Mouse (Mus musculus): ENCODE results near the gene Nhsl2. TPM values are rescaled to one million over a fixed set of nuclear protein-coding genes. Genes with fewer than 3 reads are reported as not detected.

Nhsl2 gene
- total and polyA plus RNA-seq, 2 experiments = 0.27 to 0.46 TPM

DNA sequence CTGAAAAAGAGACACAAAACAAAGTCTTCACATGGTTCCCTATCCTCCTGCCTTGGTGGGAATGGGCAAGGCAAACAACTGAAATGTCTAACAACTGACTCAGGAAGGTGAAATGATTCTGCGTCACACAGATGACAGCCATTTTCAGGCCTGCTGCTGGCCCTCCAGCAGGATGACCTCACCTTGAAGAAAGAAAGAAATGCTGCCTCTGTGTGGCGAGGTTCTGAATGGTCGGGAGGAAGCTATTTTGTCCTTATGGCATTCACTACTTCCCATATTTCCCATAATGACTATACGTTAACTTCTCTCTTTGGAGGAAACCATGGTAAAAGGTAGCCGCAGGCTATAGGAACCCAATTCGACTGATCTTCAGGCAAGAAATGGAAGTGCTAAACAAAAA lies 217.9 kb downstream of the Nhsl2 start:
- Histone ChIP-seq H3K27me3 (ENCODE audit: control insufficient read depth, insufficient read depth, low read length) (peaks cover 3% of the 10 kb centered on the region; the same call in 1 of the 2 replicates), H3K4me3 (ENCODE audit: insufficient read depth, low read depth, low read length) (no peak overlapping the region), H3K4me1 (ENCODE audit: control insufficient read depth, insufficient read depth, low read length) (no peaks in the 10 kb centered on the region; the same call in 1 of the 2 replicates), H3K9ac (ENCODE audit: low read depth, low read length) (no peak overlapping the region), H3K79me2 (ENCODE audit: control insufficient read depth, insufficient read depth, low read length) (no peaks in the 10 kb centered on the region), H3K36me3 (ENCODE audit: control insufficient read depth, insufficient read depth, low read length) (no peaks in the 10 kb centered on the region), H3K27ac (replicated peaks; ENCODE audit: insufficient read depth, low read depth, low read length) (no peak overlapping the region)
- DNase-seq (ENCODE audit: extremely low read depth, low read depth, low spot score) = no peak
- TF ChIP-seq POLR2A (IDR thresholded peaks at IDR 0.05; ENCODE audit: extremely low read depth, insufficient read depth, low read length) = no peak
- no peak for TF ChIP-seq CTCF (IDR thresholded peaks at IDR 0.05; ENCODE audit: low read depth, low read length)
- 86% methylated on average over 6 of the region's 6 CpGs for WGBS

DNA sequence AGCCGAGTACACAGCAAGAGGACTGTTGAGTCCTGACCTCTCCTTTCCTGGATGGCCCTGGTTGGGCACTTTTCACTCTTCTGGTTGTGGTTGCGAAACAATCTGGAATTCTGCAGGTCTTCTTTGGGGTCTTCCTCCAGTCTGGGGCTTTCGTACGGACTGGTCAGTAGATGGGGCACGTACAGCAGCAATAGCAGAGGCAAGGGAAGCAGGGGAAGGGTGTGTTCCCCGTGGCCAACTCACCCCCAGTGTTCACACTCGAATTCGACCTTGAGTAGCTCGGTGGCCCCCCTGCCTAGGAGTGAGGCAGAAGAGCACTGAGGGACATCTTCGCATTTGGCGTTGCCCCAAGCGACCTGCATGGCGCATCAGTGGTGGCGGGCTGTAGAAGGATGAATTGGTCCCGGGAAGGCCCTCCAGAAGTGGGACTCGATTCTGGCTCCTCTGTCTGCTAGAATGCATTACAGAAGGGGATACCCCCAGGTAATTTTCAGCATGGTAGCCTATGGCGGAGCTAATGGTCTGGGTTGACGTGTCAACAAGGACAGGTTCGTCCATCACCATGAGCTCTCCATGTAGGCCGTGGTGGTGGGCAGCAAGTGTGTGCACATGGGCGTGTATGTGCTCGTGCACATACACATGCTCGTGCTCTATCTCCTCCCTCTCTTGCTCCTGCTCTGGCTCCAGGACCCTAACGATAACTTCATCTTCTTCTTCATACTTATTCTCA lies 219.8 kb downstream of the Nhsl2 start:
- H3K36me3 ChIP-seq (ENCODE audit: control insufficient read depth, insufficient read depth, low read length) = no peaks in the 10 kb centered on the region
- H3K9ac ChIP-seq (ENCODE audit: low read depth, low read length) = no peak overlapping the region
- H3K79me2 ChIP-seq (ENCODE audit: control insufficient read depth, insufficient read depth, low read length) = no peaks in the 10 kb centered on the region
- H3K4me1 ChIP-seq (ENCODE audit: control insufficient read depth, insufficient read depth, low read length) = no peaks in the 10 kb centered on the region
- H3K4me3 ChIP-seq (ENCODE audit: insufficient read depth, low read depth, low read length) = no peak overlapping the region
- WGBS = 92% methylated on average over 24 of the region's 24 CpGs
- peaks cover 3% of the 10 kb centered on the region; the same call in 1 of the 2 replicates for H3K27me3 ChIP-seq (ENCODE audit: control insufficient read depth, insufficient read depth, low read length)
- DNase-seq (ENCODE audit: extremely low read depth, low read depth, low spot score) = no peak
- no peak overlapping the region for H3K27ac ChIP-seq (replicated peaks; ENCODE audit: insufficient read depth, low read depth, low read length)
- TF ChIP-seq CTCF (IDR thresholded peaks at IDR 0.05; ENCODE audit: low read depth, low read length) = no peak
- no peak for TF ChIP-seq POLR2A (IDR thresholded peaks at IDR 0.05; ENCODE audit: extremely low read depth, insufficient read depth, low read length)

DNA sequence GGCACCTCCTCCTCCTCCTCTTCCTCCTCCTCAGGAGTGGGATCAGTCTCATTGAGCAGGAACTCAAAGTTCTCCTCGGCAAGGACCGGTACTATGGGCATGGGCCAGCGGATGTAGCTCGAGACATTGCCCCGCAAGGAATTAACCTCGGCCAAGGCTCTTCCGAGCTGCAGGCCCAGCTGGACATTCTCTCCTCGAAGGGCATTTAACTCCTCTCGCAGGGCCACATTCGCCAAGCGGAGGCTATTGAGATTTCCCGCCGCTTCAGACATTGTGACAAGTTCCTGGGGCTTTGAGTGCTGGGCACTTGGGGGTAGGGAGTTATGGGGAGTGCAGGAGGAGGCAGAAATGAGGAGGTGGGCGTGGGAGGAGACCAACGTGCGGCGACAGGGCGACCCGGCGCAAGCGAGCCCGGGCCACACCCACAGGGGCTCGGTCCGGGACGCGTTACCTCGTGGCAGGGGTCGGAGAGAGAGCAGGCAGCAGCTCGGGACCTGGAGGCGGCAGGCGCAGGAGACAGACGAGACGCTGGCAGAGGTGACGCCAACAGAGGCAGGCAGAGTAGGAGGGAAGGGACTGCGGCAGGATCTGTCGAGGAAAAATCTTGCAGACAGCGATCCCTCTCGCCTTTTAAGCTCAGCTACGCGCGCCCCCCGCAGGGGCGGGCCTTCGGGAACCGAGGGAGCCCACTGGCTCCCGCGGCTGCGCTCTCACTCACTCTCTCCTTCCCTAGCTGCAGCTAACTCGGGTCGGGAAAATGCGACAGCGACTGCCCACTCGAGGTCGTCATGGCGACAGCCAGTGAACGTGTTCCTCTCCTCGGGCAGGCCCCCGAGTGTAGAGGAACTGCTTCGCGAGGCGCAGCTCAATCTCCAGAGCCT lies 221.6 kb downstream of the Nhsl2 start, which contains the start of gene Rtl5:
Gene Rtl5, minus strand, starts transcription at position 714 of the 881 bp plus-strand sequence.
- peaks cover 3% of the 10 kb centered on the region; the same call in 1 of the 2 replicates for H3K27me3 ChIP-seq (ENCODE audit: control insufficient read depth, insufficient read depth, low read length)
- no peaks in the 10 kb centered on the region for H3K79me2 ChIP-seq (ENCODE audit: control insufficient read depth, insufficient read depth, low read length)
- peak within 1 kb of the TSS; percentile 61 for H3K4me3 ChIP-seq (ENCODE audit: insufficient read depth, low read depth, low read length)
- H3K36me3 ChIP-seq (ENCODE audit: control insufficient read depth, insufficient read depth, low read length) = no peaks in the 10 kb centered on the region
- no peaks in the 10 kb centered on the region for H3K4me1 ChIP-seq (ENCODE audit: control insufficient read depth, insufficient read depth, low read length)
- TF ChIP-seq CTCF (IDR thresholded peaks at IDR 0.05; ENCODE audit: low read depth, low read length) (no peak), POLR2A (IDR thresholded peaks at IDR 0.05; ENCODE audit: extremely low read depth, insufficient read depth, low read length) (no peak)
- no peak within 1 kb of the TSS for H3K27ac ChIP-seq (replicated peaks; ENCODE audit: insufficient read depth, low read depth, low read length)
- H3K9ac ChIP-seq (ENCODE audit: low read depth, low read length) = peak within 1 kb of the TSS; percentile 49
- WGBS = 8% methylated on average over 51 of the region's 61 CpGs
- DNase-seq (ENCODE audit: extremely low read depth, low read depth, low spot score) = peak; percentile 8

DNA sequence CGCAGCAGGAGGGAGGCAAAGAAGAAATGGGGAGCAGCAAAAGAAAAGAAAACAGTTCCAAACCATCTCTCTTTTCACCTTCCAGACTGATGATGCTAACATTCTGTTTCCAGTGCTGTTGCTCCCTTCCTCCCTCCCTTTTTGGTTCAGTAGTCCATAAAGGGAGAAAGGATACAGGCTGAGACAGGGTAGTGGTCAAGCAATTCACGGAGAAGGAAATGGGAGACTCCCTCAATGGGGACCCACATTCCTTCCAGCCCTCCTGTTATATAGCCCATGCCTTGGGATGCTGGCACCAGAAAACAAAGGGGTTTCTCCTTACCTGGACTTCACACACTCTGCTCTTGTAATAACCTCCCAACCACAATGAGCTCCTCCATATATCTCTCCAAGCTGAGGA lies 222.3 kb downstream of the Nhsl2 start:
- no peak overlapping the region for H3K9ac ChIP-seq (ENCODE audit: low read depth, low read length)
- no peak for TF ChIP-seq CTCF (IDR thresholded peaks at IDR 0.05; ENCODE audit: low read depth, low read length)
- no peak for TF ChIP-seq POLR2A (IDR thresholded peaks at IDR 0.05; ENCODE audit: extremely low read depth, insufficient read depth, low read length)

DNA sequence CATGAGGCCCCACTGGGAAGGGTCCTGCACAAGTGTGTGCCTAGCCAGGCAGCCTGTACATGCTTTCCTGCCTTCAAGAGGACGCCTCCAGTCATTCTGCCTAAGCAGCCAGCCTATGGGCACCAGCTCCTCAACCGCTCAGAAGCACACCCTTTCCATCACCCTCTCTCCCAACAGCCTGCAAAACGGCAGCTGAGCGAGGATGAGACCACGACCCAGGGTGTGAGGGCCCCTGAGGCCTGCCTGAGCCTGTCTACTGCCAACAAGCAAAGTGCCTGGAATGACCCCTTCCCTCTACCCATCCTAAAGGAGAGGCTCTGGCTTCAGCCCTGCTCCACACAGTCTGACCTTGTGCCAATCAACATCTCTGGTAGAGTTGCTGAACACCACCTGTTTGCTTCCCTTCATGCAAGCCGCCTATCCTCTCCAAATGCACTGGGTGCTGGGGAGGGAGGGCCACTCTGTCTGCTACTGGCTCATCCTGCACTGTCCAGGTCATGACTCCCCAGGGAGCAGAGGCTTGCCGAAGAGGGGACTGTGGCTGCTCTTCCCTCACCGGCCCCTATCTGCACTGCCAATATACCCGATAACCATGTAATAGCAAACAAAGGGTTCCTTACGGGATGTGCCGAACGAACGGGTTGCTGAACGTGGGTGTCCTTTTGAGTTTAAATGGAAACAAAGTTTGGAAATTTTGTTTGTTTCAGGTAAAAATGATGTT lies 224.6 kb downstream of the Nhsl2 start:
- H3K27ac ChIP-seq (replicated peaks; ENCODE audit: insufficient read depth, low read depth, low read length) = no peak overlapping the region
- no peak overlapping the region for H3K9ac ChIP-seq (ENCODE audit: low read depth, low read length)
- peaks cover 3% of the 10 kb centered on the region; the same call in 1 of the 2 replicates for H3K27me3 ChIP-seq (ENCODE audit: control insufficient read depth, insufficient read depth, low read length)
- DNase-seq (ENCODE audit: extremely low read depth, low read depth, low spot score) = no peak
- TF ChIP-seq CTCF (IDR thresholded peaks at IDR 0.05; ENCODE audit: low read depth, low read length) = no peak
- no peak overlapping the region for H3K4me3 ChIP-seq (ENCODE audit: insufficient read depth, low read depth, low read length)
- WGBS = 91% methylated on average over 14 of the region's 14 CpGs
- no peaks in the 10 kb centered on the region for H3K36me3 ChIP-seq (ENCODE audit: control insufficient read depth, insufficient read depth, low read length)
- H3K79me2 ChIP-seq (ENCODE audit: control insufficient read depth, insufficient read depth, low read length) = no peaks in the 10 kb centered on the region
- no peaks in the 10 kb centered on the region for H3K4me1 ChIP-seq (ENCODE audit: control insufficient read depth, insufficient read depth, low read length)

More for the DNA sequence above, 222.3 kb downstream of the Nhsl2 start:
- peaks cover 3% of the 10 kb centered on the region; the same call in 1 of the 2 replicates for H3K27me3 ChIP-seq (ENCODE audit: control insufficient read depth, insufficient read depth, low read length)
- H3K4me3 ChIP-seq (ENCODE audit: insufficient read depth, low read depth, low read length) = peak overlapping the region; percentile 61; the same call in 1 of the 2 replicates
- WGBS = 40% methylated on average over 2 of the region's 2 CpGs
- no peaks in the 10 kb centered on the region for H3K36me3 ChIP-seq (ENCODE audit: control insufficient read depth, insufficient read depth, low read length)
- H3K4me1 ChIP-seq (ENCODE audit: control insufficient read depth, insufficient read depth, low read length) = no peaks in the 10 kb centered on the region
- H3K27ac ChIP-seq (replicated peaks; ENCODE audit: insufficient read depth, low read depth, low read length) = no peak overlapping the region
- no peak for DNase-seq (ENCODE audit: extremely low read depth, low read depth, low spot score)
- no peaks in the 10 kb centered on the region for H3K79me2 ChIP-seq (ENCODE audit: control insufficient read depth, insufficient read depth, low read length)
